Mouse (Mus musculus) liver, postnatal 0 days (tissue): Measurements from ENCODE around the gene Acss2. TPM values are rescaled to one million over a fixed set of nuclear protein-coding genes. Genes with fewer than 3 reads are reported as not detected.

Source experiments
- ATAC-seq: fragments of 200-750 bp; cut with Nextera tagmentation; 2 replicates; pipeline ENCODE4 v1.8.0; 2017; ENCODE audit warnings: mild to moderate bottlenecking, moderate library complexity
- DNase-seq: peaks from one replicate; pipeline ENCODE4 v3.0.0-alpha.2; 2016
- H3K27ac ChIP-seq: fragments of 300-500 bp; sonication (generic); 2 replicates; pipeline ENCODE4 v1.5.1; 2014; ENCODE audit warnings: antibody characterized with exemption, moderate library complexity, mild to moderate bottlenecking, low read depth
- H3K27me3 ChIP-seq: fragments of 300-500 bp; sonication (generic); 2 replicates; pipeline ENCODE4 v1.6.1; 2014; ENCODE audit warnings: low read length, control low read depth, mixed read lengths; ENCODE audit not compliant: insufficient read depth
- H3K36me3 ChIP-seq: fragments of 300-500 bp; sonication (generic); replicated peaks from 2 replicates; pipeline ENCODE4 v1.6.1; 2014; ENCODE audit warnings: mild to moderate bottlenecking, control low read depth, low read length, moderate library complexity, mixed read lengths; ENCODE audit not compliant: insufficient read depth
- H3K4me1 ChIP-seq: fragments of 300-500 bp; sonication (generic); 2 replicates; pipeline ENCODE4 v1.6.1; 2014; ENCODE audit warnings: antibody characterized with exemption, mild to moderate bottlenecking, control low read depth; ENCODE audit not compliant: insufficient read depth
- H3K4me2 ChIP-seq: fragments of 300-500 bp; sonication (generic); 2 replicates; pipeline ENCODE4 v1.6.1; 2014; ENCODE audit warnings: low read depth, mild to moderate bottlenecking, low read length, moderate library complexity, mixed read lengths
- H3K4me3 ChIP-seq: fragments of 300-500 bp; sonication (generic); 2 replicates; pipeline ENCODE4 v1.5.1; 2014; ENCODE audit warnings: low read depth, low read length
- H3K9ac ChIP-seq: fragments of 300-500 bp; sonication (generic); replicated peaks from 2 replicates; pipeline ENCODE4 v1.6.1; 2014; ENCODE audit warnings: mild to moderate bottlenecking, moderate library complexity
- H3K9me3 ChIP-seq: fragments of 300-500 bp; sonication (generic); 2 replicates; pipeline ENCODE4 v1.6.1; 2016; ENCODE audit warnings: mild to moderate bottlenecking, control low read depth, low read length, mixed read lengths
- CTCF ChIP-seq: sonication (generic); IDR thresholded peaks from 2 replicates; pipeline ENCODE4 v1.5.1; 2016; ENCODE audit warnings: antibody characterized with exemption, low read depth
- EP300 ChIP-seq: IDR thresholded peaks from 2 replicates; pipeline ENCODE4 v1.6.1; 2016; ENCODE audit warnings: antibody characterized with exemption, low read depth, mild to moderate bottlenecking
- WGBS: fragments of 180-500 bp; shearing (Covaris S2); extraction: QIAGEN DNeasy Blood & Tissue Kit; methylation state at CpG from one replicate; pipeline ENCODE4 v1.1.7; 2014; ENCODE audit not compliant: insufficient replicate concordance; 5-methylcytosine and 5-hydroxymethylcytosine counted together
- polyA plus RNA-seq: library from polyadenylated mRNA; unstranded; fragments of >200 nt; fragmentation: Nextera tagmentation; extraction: Ambion mirVana; gene quantifications from 2 replicates; pipeline ENCODE4 v1.2.1, GENCODE M21; 2015

Gene Acss2
- polyA plus RNA-seq, 1 experiment from 2014 or later = 7.5 TPM

DNA sequence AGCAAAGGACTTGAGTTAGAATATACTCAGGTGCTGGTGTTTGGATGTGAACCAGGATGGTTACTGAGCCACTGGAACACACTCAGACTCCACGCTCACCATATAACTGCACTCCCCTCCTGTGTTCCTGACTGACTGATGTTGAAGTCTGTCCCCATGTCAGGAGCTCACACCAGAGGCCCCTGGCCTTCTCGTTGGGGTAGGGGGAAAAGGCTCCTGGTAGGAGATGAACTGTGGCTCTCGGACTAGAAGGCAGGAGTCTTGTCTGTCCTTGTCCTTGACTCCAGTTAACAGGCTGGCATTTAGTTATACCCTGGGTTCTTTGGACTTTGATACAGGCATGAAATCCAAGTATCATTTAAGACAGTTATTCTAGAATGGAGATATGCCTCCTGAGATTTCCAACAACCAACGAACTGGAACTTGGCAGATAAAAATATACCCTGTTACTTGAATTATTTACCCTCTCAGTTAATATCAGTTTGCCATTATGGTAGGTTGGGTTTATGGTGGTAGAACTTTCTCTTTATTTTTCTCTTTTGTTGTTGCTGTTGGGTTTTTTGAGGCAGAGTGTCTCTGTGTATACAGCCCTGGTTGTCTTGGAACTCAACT is 64.7 kb downstream of the Acss2 start:
- Histone ChIP-seq H3K9ac (no peak overlapping the region), H3K27ac (no peak overlapping the region), H3K4me3 (no peak overlapping the region), H3K4me2 (no peak overlapping the region), H3K36me3 (peaks cover 14% of the 10 kb centered on the region), H3K9me3 (no peaks in the 10 kb centered on the region), H3K4me1 (0 out of 2 replicates have a peak, but pooled peaks cover 7% of the 10 kb centered on the region), H3K27me3 (no peaks in the 10 kb centered on the region)
- DNase-seq (no peak), ATAC-seq (no peak)
- TF ChIP-seq EP300 (no peak), CTCF (no peak)
- 71% methylated on average over 4 of the region's 4 CpGs for WGBS

DNA sequence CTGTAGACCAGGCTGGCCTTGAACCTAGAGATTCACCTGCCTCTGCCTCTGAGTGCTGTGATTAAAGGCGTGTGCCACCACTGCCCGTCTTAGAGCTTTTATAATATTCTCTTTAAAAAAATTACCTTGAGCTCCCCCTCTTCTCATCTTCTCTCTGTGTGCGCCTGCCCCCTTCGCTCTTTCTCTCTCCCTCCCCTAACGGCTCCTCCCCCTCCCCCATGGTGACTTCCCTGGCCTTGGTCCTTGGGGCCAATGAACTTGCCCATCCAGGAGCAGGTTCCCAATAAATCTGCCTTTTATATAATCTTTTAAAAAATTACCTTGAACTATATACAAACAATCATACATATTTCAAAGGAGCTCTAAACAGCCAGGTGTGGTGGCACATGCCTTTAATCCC is 65.2 kb downstream of the Acss2 start:
- Histone ChIP-seq H3K4me1 (0 out of 2 replicates have a peak, but pooled peaks cover 7% of the 10 kb centered on the region), H3K4me2 (no peak overlapping the region), H3K4me3 (no peak overlapping the region), H3K9ac (no peak overlapping the region), H3K36me3 (peaks cover 13% of the 10 kb centered on the region), H3K27ac (no peak overlapping the region), H3K27me3 (no peaks in the 10 kb centered on the region), H3K9me3 (no peaks in the 10 kb centered on the region)
- TF ChIP-seq EP300 (no peak), CTCF (no peak)
- 91% methylated on average over 5 of the region's 5 CpGs for WGBS
- no peak for ATAC-seq
- no peak for DNase-seq

DNA sequence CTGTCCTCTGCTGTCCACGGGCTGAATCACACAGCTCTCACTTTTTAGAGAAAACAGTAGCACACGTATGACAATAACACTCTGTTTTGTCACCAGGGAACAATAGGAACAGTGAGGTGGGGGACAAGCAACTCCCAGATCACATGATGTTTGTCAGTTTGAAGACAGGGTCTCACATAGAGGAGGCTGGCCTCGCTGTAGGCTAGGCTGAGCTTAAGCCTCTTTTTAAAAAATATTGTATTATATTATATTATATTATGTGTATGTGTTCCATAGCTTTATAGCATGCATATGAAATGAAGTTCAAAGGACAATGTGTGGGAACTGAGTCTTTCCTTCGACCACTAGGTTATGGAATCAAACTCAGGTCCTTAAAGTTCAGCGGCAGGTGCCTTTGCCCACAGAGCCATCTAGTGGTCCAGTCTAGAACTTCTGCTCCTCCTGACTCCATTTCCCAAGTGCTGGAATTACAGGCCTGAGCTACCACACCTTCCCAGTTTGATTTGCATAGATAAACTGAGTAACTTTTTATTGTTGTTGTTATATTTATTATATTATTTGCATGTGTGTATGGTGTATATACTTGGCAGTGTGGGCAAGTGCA is 66.3 kb downstream of the Acss2 start:
- Histone ChIP-seq H3K36me3 (0 out of 2 replicates have a peak, but pooled peaks cover 9% of the 10 kb centered on the region), H3K27me3 (no peaks in the 10 kb centered on the region), H3K9ac (no peak overlapping the region), H3K4me2 (no peak overlapping the region), H3K27ac (no peak overlapping the region), H3K4me1 (0 out of 2 replicates have a peak, but pooled peaks cover 7% of the 10 kb centered on the region), H3K4me3 (no peak overlapping the region), H3K9me3 (no peaks in the 10 kb centered on the region)
- ATAC-seq = no peak; the same call in 1 of the 2 replicates
- DNase-seq = peak; percentile 61
- TF ChIP-seq CTCF = peak; percentile 93
- TF ChIP-seq EP300 = no peak
- WGBS = 56% methylated on average over 5 of the region's 5 CpGs

DNA sequence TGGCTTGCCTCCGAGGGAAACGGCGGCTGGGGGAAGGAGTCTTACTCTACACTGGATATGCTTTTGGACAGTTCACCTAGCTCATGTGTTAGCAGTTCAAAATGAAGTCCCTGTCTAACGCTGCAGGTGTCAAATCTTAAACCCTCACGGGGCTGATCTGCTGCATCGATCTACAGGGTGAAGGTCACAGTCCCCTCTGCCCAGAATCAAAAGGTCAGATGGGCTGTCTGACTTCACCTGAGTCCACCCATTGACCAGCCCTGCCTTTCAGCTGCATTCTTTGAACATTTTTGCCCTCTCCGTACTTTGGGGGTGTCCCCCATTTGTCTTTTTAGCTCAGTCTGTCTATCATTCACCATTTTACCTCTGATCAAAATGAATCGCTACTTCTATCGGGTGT is 67.3 kb downstream of the Acss2 start:
- H3K9ac ChIP-seq = no peak overlapping the region
- 69% methylated on average over 9 of the region's 9 CpGs for WGBS
- TF ChIP-seq CTCF (no peak), EP300 (no peak)
- H3K4me3 ChIP-seq = no peak overlapping the region
- no peaks in the 10 kb centered on the region for H3K9me3 ChIP-seq
- DNase-seq = no peak
- H3K4me2 ChIP-seq = peak overlapping the region; percentile 46; the same call in 1 of the 2 replicates
- H3K27me3 ChIP-seq = no peaks in the 10 kb centered on the region
- H3K27ac ChIP-seq = 0 out of 2 replicates have a peak overlapping the region, but pooled peaks have one; percentile 16
- 0 out of 2 replicates have a peak, but pooled peaks cover 9% of the 10 kb centered on the region for H3K36me3 ChIP-seq
- ATAC-seq = peak; percentile 46
- H3K4me1 ChIP-seq = peaks cover 15% of the 10 kb centered on the region

DNA sequence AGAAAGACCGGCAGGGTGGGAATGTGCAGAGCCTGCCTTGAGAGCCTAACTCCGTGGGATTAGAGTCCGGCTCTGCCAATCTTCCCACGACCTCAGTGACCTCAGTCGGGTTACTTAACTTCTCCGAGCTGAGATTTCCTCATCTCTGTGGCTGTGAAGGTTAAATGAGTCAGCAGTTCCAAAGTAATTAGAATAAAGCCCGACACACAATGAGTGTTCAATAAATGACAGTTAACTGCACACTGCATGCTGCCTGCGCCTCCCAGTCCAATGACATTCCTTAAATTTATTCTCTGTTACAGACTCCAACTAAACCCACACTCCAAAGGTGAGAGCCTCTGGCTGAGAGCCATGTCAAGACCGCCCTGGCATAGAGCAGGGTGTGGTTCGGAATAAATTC is 67.7 kb downstream of the Acss2 start:
- H3K27me3 ChIP-seq = no peaks in the 10 kb centered on the region
- ATAC-seq = peak; percentile 79
- H3K4me3 ChIP-seq = no peak overlapping the region
- H3K4me1 ChIP-seq = peaks cover 19% of the 10 kb centered on the region
- WGBS = 47% methylated on average over 10 of the region's 10 CpGs
- peak overlapping the region; percentile 46 for H3K4me2 ChIP-seq
- no peaks in the 10 kb centered on the region for H3K9me3 ChIP-seq
- peak; percentile 54 for DNase-seq
- H3K36me3 ChIP-seq = 0 out of 2 replicates have a peak, but pooled peaks cover 9% of the 10 kb centered on the region
- no peak overlapping the region for H3K9ac ChIP-seq
- H3K27ac ChIP-seq = peak overlapping the region; percentile 16; the same call in 1 of the 2 replicates
- no peak for TF ChIP-seq CTCF
- TF ChIP-seq EP300 = peak; percentile 19; the same call in 1 of the 2 replicates

DNA sequence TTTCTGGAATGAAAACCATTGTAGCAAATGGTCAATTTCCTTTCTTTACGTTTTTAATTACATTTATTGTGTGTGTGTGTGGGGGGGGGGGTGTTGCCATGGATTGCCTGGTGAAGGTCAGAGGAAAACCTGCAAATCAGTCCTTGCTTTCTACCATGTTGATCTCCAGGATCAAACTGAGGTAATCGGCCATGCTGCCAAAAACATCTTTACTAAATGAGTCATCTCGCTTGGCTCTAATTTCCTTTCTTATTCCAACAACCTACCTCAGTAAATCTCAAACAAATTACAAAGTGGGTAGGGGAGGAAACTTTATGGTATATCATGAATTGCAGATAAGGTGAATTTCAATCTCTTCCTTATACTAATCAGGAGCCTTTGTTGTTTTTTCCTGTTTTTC is 70.4 kb downstream of the Acss2 start:
- Histone ChIP-seq H3K27me3 (no peaks in the 10 kb centered on the region), H3K4me3 (no peak overlapping the region), H3K9me3 (no peaks in the 10 kb centered on the region), H3K4me2 (no peak overlapping the region), H3K4me1 (peaks cover 38% of the 10 kb centered on the region), H3K36me3 (no peaks in the 10 kb centered on the region), H3K9ac (no peak overlapping the region), H3K27ac (no peak overlapping the region)
- 82% methylated on average over 3 of the region's 3 CpGs for WGBS
- ATAC-seq (no peak), DNase-seq (no peak)
- no peak for TF ChIP-seq CTCF
